Mouse (Mus musculus): ENCODE measurements around the gene Tmem182. TPM values are rescaled to one million over a fixed set of nuclear protein-coding genes. Genes with fewer than 3 reads are reported as not detected.
A peak's percentile ranks its signal among the peaks of the same experiment; 100 is the strongest.

Tmem182 gene
- total and polyA plus RNA-seq, 2 experiments = 0.28 TPM; not detected in 1

- Histone ChIP-seq H3K27ac (replicated peaks; ENCODE audit: insufficient read depth, low read depth, low read length) (no peak overlapping the region), H3K79me2 (ENCODE audit: control insufficient read depth, insufficient read depth, low read length) (no peaks in the 10 kb centered on the region), H3K36me3 (ENCODE audit: control insufficient read depth, insufficient read depth, low read length) (no peaks in the 10 kb centered on the region), H3K4me3 (ENCODE audit: insufficient read depth, low read depth, low read length) (no peak overlapping the region), H3K27me3 (ENCODE audit: control insufficient read depth, insufficient read depth, low read length) (no peaks in the 10 kb centered on the region), H3K9ac (ENCODE audit: low read depth, low read length) (no peak overlapping the region), H3K4me1 (ENCODE audit: control insufficient read depth, insufficient read depth, low read length) (no peaks in the 10 kb centered on the region)
- 22% methylated on average over 3 of the region's 3 CpGs for WGBS
- TF ChIP-seq CTCF (IDR thresholded peaks at IDR 0.05; ENCODE audit: low read depth, low read length) (peak; percentile 42), POLR2A (IDR thresholded peaks at IDR 0.05; ENCODE audit: extremely low read depth, insufficient read depth, low read length) (no peak)
- peak; percentile 62 for DNase-seq (ENCODE audit: extremely low read depth, low read depth, low spot score)
Observed at GRCm38 (mm10) chr1:40802759-40803158, 2.6 kb upstream of the Tmem182 start.

GRCm38 (mm10) chr1:40804118-40804517 is 1.3 kb upstream of the Tmem182 start:
- Histone ChIP-seq H3K4me1 (ENCODE audit: control insufficient read depth, insufficient read depth, low read length) (no peaks in the 10 kb centered on the region), H3K36me3 (ENCODE audit: control insufficient read depth, insufficient read depth, low read length) (no peaks in the 10 kb centered on the region), H3K4me3 (ENCODE audit: insufficient read depth, low read depth, low read length) (no peak overlapping the region), H3K79me2 (ENCODE audit: control insufficient read depth, insufficient read depth, low read length) (no peaks in the 10 kb centered on the region), H3K27ac (replicated peaks; ENCODE audit: insufficient read depth, low read depth, low read length) (no peak overlapping the region), H3K9ac (ENCODE audit: low read depth, low read length) (no peak overlapping the region), H3K27me3 (ENCODE audit: control insufficient read depth, insufficient read depth, low read length) (no peaks in the 10 kb centered on the region)
- WGBS = 87% methylated on average over 12 of the region's 12 CpGs
- no peak for DNase-seq (ENCODE audit: extremely low read depth, low read depth, low spot score)
- TF ChIP-seq POLR2A (IDR thresholded peaks at IDR 0.05; ENCODE audit: extremely low read depth, insufficient read depth, low read length) (no peak), CTCF (IDR thresholded peaks at IDR 0.05; ENCODE audit: low read depth, low read length) (no peak)

DNA sequence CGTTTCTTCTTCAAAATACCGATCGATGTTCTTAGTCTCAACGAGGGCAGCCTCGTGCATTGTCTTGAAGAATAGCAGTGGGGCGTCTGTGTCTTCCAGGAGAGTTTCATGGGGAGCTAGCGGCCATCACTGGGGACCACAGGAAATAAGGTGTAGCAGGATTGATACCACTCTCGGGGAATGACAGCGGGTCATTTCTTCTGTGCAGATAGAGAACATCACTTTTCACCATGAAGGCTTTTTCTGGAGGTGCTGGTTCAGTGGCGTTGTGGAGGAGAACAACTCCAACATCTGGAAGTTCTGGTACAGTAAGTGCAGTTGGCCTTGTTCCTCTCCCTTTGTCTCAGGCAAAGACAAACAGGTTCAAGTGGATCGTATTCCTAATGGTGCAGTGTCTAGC is 490 bp downstream of the Tmem182 start:
- no peak overlapping the region for H3K9ac ChIP-seq (ENCODE audit: low read depth, low read length)
- TF ChIP-seq CTCF (IDR thresholded peaks at IDR 0.05; ENCODE audit: low read depth, low read length) (no peak), POLR2A (IDR thresholded peaks at IDR 0.05; ENCODE audit: extremely low read depth, insufficient read depth, low read length) (no peak)
- no peak overlapping the region for H3K4me3 ChIP-seq (ENCODE audit: insufficient read depth, low read depth, low read length)

GRCm38 (mm10) chr1:40808643-40809042 is 3.2 kb downstream of the Tmem182 start:
- TF ChIP-seq POLR2A (IDR thresholded peaks at IDR 0.05; ENCODE audit: extremely low read depth, insufficient read depth, low read length) (no peak), CTCF (IDR thresholded peaks at IDR 0.05; ENCODE audit: low read depth, low read length) (no peak)
- Histone ChIP-seq H3K9ac (ENCODE audit: low read depth, low read length) (no peak overlapping the region), H3K4me3 (ENCODE audit: insufficient read depth, low read depth, low read length) (no peak overlapping the region), H3K36me3 (ENCODE audit: control insufficient read depth, insufficient read depth, low read length) (no peaks in the 10 kb centered on the region), H3K4me1 (ENCODE audit: control insufficient read depth, insufficient read depth, low read length) (no peaks in the 10 kb centered on the region), H3K79me2 (ENCODE audit: control insufficient read depth, insufficient read depth, low read length) (no peaks in the 10 kb centered on the region), H3K27ac (replicated peaks; ENCODE audit: insufficient read depth, low read depth, low read length) (no peak overlapping the region), H3K27me3 (ENCODE audit: control insufficient read depth, insufficient read depth, low read length) (no peaks in the 10 kb centered on the region)
- no peak for DNase-seq (ENCODE audit: extremely low read depth, low read depth, low spot score)
- WGBS = 82% methylated on average over 3 of the region's 3 CpGs

More for the DNA sequence above, 490 bp downstream of the Tmem182 start:
- Histone ChIP-seq H3K79me2 (ENCODE audit: control insufficient read depth, insufficient read depth, low read length) (no peaks in the 10 kb centered on the region), H3K27ac (replicated peaks; ENCODE audit: insufficient read depth, low read depth, low read length) (no peak overlapping the region), H3K27me3 (ENCODE audit: control insufficient read depth, insufficient read depth, low read length) (no peaks in the 10 kb centered on the region), H3K36me3 (ENCODE audit: control insufficient read depth, insufficient read depth, low read length) (no peaks in the 10 kb centered on the region), H3K4me1 (ENCODE audit: control insufficient read depth, insufficient read depth, low read length) (no peaks in the 10 kb centered on the region)
- 86% methylated on average over 11 of the region's 11 CpGs for WGBS
- DNase-seq (ENCODE audit: extremely low read depth, low read depth, low spot score) = no peak

DNA sequence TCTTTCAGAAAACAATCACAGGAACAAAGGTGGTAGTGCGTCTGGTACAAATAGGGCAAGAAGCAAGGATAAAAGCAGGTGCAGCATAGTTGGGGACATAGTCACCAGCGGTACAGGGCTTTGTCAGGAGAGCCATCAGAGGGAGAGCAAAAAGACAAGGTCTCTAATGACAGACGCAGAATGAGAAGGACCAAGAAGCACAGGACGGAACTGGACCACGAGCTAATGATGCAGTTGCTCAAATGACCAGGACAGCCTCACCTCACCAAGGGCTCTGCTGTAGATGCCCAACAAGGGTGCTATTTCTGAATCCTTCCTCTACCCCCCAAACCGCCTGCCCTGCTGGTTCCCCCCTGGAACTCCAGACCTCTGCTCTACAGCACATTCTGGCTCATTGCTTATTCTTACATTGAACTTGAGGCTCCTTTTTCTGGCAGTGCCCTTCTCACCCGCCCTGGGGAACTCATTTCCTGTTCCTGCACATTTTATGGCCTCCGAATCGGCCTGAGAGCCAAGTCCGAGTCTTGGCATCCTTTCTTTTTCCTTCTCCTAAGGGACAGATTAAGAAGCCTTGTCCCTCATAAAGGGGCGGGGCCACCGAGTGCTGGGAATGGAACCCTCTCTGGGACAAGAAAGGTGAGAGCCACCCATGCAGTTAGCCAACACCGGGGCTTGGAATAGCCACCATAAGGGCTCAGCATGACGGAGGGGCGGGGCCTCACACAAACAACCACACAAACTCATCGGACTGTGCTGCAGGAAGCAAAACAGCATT is 9.9 kb downstream of the Tmem182 start:
- no peaks in the 10 kb centered on the region for H3K36me3 ChIP-seq (ENCODE audit: control insufficient read depth, insufficient read depth, low read length)
- no peak overlapping the region for H3K9ac ChIP-seq (ENCODE audit: low read depth, low read length)
- no peaks in the 10 kb centered on the region for H3K27me3 ChIP-seq (ENCODE audit: control insufficient read depth, insufficient read depth, low read length)
- no peak overlapping the region for H3K27ac ChIP-seq (replicated peaks; ENCODE audit: insufficient read depth, low read depth, low read length)
- 59% methylated on average over 16 of the region's 16 CpGs for WGBS
- no peaks in the 10 kb centered on the region for H3K4me1 ChIP-seq (ENCODE audit: control insufficient read depth, insufficient read depth, low read length)
- TF ChIP-seq CTCF (IDR thresholded peaks at IDR 0.05; ENCODE audit: low read depth, low read length) = no peak
- TF ChIP-seq POLR2A (IDR thresholded peaks at IDR 0.05; ENCODE audit: extremely low read depth, insufficient read depth, low read length) = no peak
- no peak for DNase-seq (ENCODE audit: extremely low read depth, low read depth, low spot score)
- no peaks in the 10 kb centered on the region for H3K79me2 ChIP-seq (ENCODE audit: control insufficient read depth, insufficient read depth, low read length)
- H3K4me3 ChIP-seq (ENCODE audit: insufficient read depth, low read depth, low read length) = no peak overlapping the region

DNA sequence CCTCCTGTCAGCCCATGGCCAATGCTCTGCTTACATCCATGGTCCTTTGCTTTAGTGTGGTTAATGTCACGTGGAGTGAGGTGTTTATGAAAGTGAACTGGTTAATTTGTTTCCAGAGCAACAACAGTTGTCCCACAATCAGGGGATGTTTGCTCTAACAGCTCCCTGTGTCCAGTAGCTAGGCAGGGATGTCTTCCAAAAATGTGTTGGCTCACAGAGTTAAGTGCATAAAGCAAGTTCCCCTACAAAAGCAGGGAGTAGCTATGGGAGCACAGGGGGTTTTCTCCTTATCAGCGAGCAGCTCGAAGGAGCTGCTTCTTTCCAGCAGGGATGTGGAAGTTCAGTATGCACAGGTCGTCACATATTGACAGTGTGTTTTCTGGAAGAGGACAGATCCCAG is 19.1 kb downstream of the Tmem182 start:
- Histone ChIP-seq H3K9ac (ENCODE audit: low read depth, low read length) (no peak overlapping the region), H3K36me3 (ENCODE audit: control insufficient read depth, insufficient read depth, low read length) (no peaks in the 10 kb centered on the region), H3K4me3 (ENCODE audit: insufficient read depth, low read depth, low read length) (no peak overlapping the region), H3K79me2 (ENCODE audit: control insufficient read depth, insufficient read depth, low read length) (no peaks in the 10 kb centered on the region), H3K4me1 (ENCODE audit: control insufficient read depth, insufficient read depth, low read length) (no peaks in the 10 kb centered on the region), H3K27me3 (ENCODE audit: control insufficient read depth, insufficient read depth, low read length) (no peaks in the 10 kb centered on the region), H3K27ac (replicated peaks; ENCODE audit: insufficient read depth, low read depth, low read length) (no peak overlapping the region)
- WGBS = 39% methylated on average over 4 of the region's 4 CpGs
- no peak for DNase-seq (ENCODE audit: extremely low read depth, low read depth, low spot score)
- TF ChIP-seq CTCF (IDR thresholded peaks at IDR 0.05; ENCODE audit: low read depth, low read length) = no peak
- TF ChIP-seq POLR2A (IDR thresholded peaks at IDR 0.05; ENCODE audit: extremely low read depth, insufficient read depth, low read length) = no peak

Measured in liver, adult 2 months (tissue).